Comparison of ENCODE assay signal across 8 mouse cellular contexts in the genomic region with DNA sequence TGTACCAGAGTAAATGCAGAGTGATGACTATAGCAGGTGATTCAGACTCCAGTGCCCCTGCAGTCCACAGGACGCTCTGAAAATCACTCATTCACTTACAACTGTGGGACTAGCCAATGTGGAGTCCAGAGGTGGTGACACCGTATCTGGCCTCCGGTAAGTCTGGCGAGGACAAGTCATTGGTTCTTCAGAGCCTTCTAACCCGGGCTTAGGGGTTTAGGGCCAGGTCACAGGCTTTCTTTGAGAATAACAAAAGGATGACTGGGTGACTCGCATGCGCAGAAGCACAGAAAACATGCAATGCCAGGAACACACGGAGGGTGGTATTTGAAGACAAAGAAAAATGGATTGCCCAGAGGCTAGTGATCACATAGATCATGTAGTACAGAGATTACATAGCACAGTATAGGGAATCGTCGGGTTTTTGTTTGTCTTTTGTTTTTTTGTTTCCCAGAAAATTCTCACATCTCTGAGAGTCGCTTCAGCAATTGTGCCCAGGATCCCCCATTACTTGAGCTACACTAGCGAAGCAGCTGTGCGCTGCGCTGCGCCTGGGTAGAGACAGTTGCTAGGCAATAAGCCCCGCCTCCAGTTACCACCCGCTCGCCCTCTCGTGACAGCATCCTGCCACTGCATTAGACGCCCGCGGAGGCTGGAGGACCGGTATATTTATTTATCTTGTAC. TPM values are rescaled to one million over a fixed set of nuclear protein-coding genes. Genes with fewer than 3 reads are reported as not detected.
A peak's percentile ranks its signal among the peaks of the same experiment; 100 is the strongest.
DNase-seq lines count a peak whose midpoint lies in the region; ATAC-seq and TF ChIP-seq lines count a peak whose summit lies in the region.

No protein-coding gene starts in this region.

- intact Hi-C loops in heart, postnatal 10 days (cut with DNase I), result no loop called here

- no peak overlapping the region; the same call in 1 of the 2 replicates for H3K4me3 ChIP-seq in forebrain, embryonic 11.5 days (ENCODE audit: low read depth, low read length)
- no peak overlapping the region for H3K4me3 ChIP-seq in liver, embryonic 15.5 days (replicated peaks)
- H3K4me3 ChIP-seq in neural tube, embryonic 13.5 days, result peak overlapping the region; percentile 10; the same call in 1 of the 2 replicates
- H3K4me3 ChIP-seq in stomach, postnatal 0 days (ENCODE audit: low read depth, low read length), result no peak overlapping the region

- H3K4me2 ChIP-seq in forebrain, embryonic 11.5 days (ENCODE audit: low read depth, low read length, severe bottlenecking), result peak overlapping the region; percentile 39
- no peak overlapping the region; the same call in 1 of the 2 replicates for H3K4me2 ChIP-seq in liver, embryonic 15.5 days
- peak overlapping the region; percentile 44 for H3K4me2 ChIP-seq in neural tube, embryonic 13.5 days
- H3K4me2 ChIP-seq in stomach, postnatal 0 days (replicated peaks; ENCODE audit: low read depth), result no peak overlapping the region

- H3K27me3 ChIP-seq in forebrain, embryonic 11.5 days (ENCODE audit: control insufficient read depth, insufficient read depth, low read length), result peaks cover 5% of the 10 kb centered on the region
- peaks cover 44% of the 10 kb centered on the region for H3K27me3 ChIP-seq in liver, embryonic 15.5 days
- H3K27me3 ChIP-seq in neural tube, embryonic 13.5 days, result no peaks in the 10 kb centered on the region
- no peaks in the 10 kb centered on the region for H3K27me3 ChIP-seq in stomach, postnatal 0 days (ENCODE audit: control insufficient read depth, insufficient read depth, low read length)

- peak; percentile 90 for ATAC-seq in forebrain, embryonic 11.5 days (replicated peaks; ENCODE audit: low FRiP score)
- ATAC-seq in liver, embryonic 15.5 days (ENCODE audit: insufficient read depth), result 0 out of 2 replicates have a peak, but pooled peaks have one; percentile 28
- ATAC-seq in neural tube, embryonic 13.5 days (ENCODE audit: low read depth), result peak; percentile 94
- ATAC-seq in stomach, postnatal 0 days (ENCODE audit: low FRiP score, low TSS enrichment), result peak; percentile 84

- DNase-seq in CD8-positive naive resting alpha-beta T cell, adult 2 months (ENCODE audit: low read depth in 2 of 2, low spot score in 2 of 2), result peak; percentile 32 to 58
- DNase-seq in brain, embryonic 18.5 days (ENCODE audit: low read depth, low spot score), result peak; percentile 80
- DNase-seq in forebrain, embryonic 11.5 days (ENCODE audit: low spot score), result peak; percentile 93
- peak; percentile 78 to 82 for DNase-seq in heart, postnatal 10 days
- peak; percentile 68 to 85 for DNase-seq in kidney, postnatal 36 days
- peak; percentile 87 for DNase-seq in stomach, postnatal 0 days (ENCODE audit: low spot score)

- peaks cover 2% of the 10 kb centered on the region; the same call in 1 of the 2 replicates for H3K4me1 ChIP-seq in forebrain, embryonic 11.5 days (replicated peaks; ENCODE audit: control insufficient read depth, insufficient read depth, low read length)
- 0 out of 2 replicates have a peak, but pooled peaks cover 5% of the 10 kb centered on the region for H3K4me1 ChIP-seq in liver, embryonic 15.5 days (replicated peaks)
- H3K4me1 ChIP-seq in neural tube, embryonic 13.5 days (replicated peaks), result peaks cover 11% of the 10 kb centered on the region
- no peaks in the 10 kb centered on the region for H3K4me1 ChIP-seq in stomach, postnatal 0 days (replicated peaks; ENCODE audit: control insufficient read depth, insufficient read depth)

- TF ChIP-seq EP300 in stomach, postnatal 0 days (optimal IDR thresholded peaks at IDR 0.05), result no peak

- H3K27ac ChIP-seq in forebrain, embryonic 11.5 days (ENCODE audit: low read depth, low read length), result peak overlapping the region; percentile 32; the same call in 1 of the 2 replicates
- no peak overlapping the region for H3K27ac ChIP-seq in liver, embryonic 15.5 days (replicated peaks)
- H3K27ac ChIP-seq in neural tube, embryonic 13.5 days (replicated peaks), result peak overlapping the region; percentile 86
- no peak overlapping the region for H3K27ac ChIP-seq in stomach, postnatal 0 days (replicated peaks)

- 16% methylated on average over 23 of the region's 23 CpGs for WGBS in forebrain, embryonic 11.5 days
- 21% methylated on average over 23 of the region's 23 CpGs for WGBS in liver, embryonic 15.5 days (ENCODE audit: insufficient replicate concordance)
- 12% methylated on average over 23 of the region's 23 CpGs for WGBS in neural tube, embryonic 13.5 days
- WGBS in stomach, postnatal 0 days, result 21% methylated on average over 23 of the region's 23 CpGs

- peak overlapping the region; percentile 43; the same call in 1 of the 2 replicates for H3K9ac ChIP-seq in forebrain, embryonic 11.5 days (ENCODE audit: low read length)
- H3K9ac ChIP-seq in liver, embryonic 15.5 days, result no peak overlapping the region
- H3K9ac ChIP-seq in neural tube, embryonic 13.5 days, result peak overlapping the region; percentile 41
- no peak overlapping the region for H3K9ac ChIP-seq in stomach, postnatal 0 days (ENCODE audit: low read length)

- no peaks in the 10 kb centered on the region for H3K9me3 ChIP-seq in forebrain, embryonic 11.5 days (ENCODE audit: control insufficient read depth, low read length)
- no peaks in the 10 kb centered on the region for H3K9me3 ChIP-seq in liver, embryonic 15.5 days (replicated peaks)
- no peaks in the 10 kb centered on the region for H3K9me3 ChIP-seq in neural tube, embryonic 13.5 days
- H3K9me3 ChIP-seq in stomach, postnatal 0 days (ENCODE audit: control insufficient read depth, low read length), result no peaks in the 10 kb centered on the region

- TF ChIP-seq CTCF in stomach, postnatal 0 days (IDR thresholded peaks at IDR 0.05; ENCODE audit: low read depth), result peak; percentile 76

- no peaks in the 10 kb centered on the region for H3K36me3 ChIP-seq in forebrain, embryonic 11.5 days (ENCODE audit: control insufficient read depth, insufficient read depth, low read length)
- H3K36me3 ChIP-seq in liver, embryonic 15.5 days (replicated peaks), result no peaks in the 10 kb centered on the region
- H3K36me3 ChIP-seq in neural tube, embryonic 13.5 days, result no peaks in the 10 kb centered on the region
- no peaks in the 10 kb centered on the region for H3K36me3 ChIP-seq in stomach, postnatal 0 days (ENCODE audit: control insufficient read depth, insufficient read depth, low read length)

RNA-seq across cellular contexts. Expression of gene Dmrtb1, which starts 10.2 kb away (rescaled TPM):
- polyA plus RNA-seq in forebrain, embryonic 11.5 days (2014; fragmentation: Nextera tagmentation; extraction: Ambion mirVana), result 6.0 and 7.4 TPM in 2 replicates
- total RNA-seq in heart, postnatal 10 days (2021), result not detected
- 0.08 TPM in 1 of 2 replicates, not detected in the other for polyA plus RNA-seq in liver, embryonic 15.5 days (2015; fragmentation: Nextera tagmentation; extraction: Ambion mirVana)
- 14.5 TPM in 2 replicates for polyA plus RNA-seq in neural tube, embryonic 13.5 days (2015; fragmentation: Nextera tagmentation; extraction: Ambion mirVana)
- not detected in 2 replicates for polyA plus RNA-seq in stomach, postnatal 0 days (2015; fragmentation: Nextera tagmentation; extraction: Ambion mirVana)

Comparison
In these comparisons a context has a peak if more than half of its experiments do, and no peak if none do; other contexts are left out.
1. ATAC-seq: peak in every context shown above with its lines; median percentile 94 in neural tube, embryonic 13.5 days; 90 in forebrain, embryonic 11.5 days; 84 in stomach, postnatal 0 days; 28 in liver, embryonic 15.5 days.
2. H3K27ac ChIP-seq: peak in forebrain, embryonic 11.5 days (single experiment) and neural tube, embryonic 13.5 days (single experiment); none in liver, embryonic 15.5 days (single experiment) and stomach, postnatal 0 days (single experiment).
3. H3K4me2 ChIP-seq: peak in forebrain, embryonic 11.5 days (single experiment) and neural tube, embryonic 13.5 days (single experiment); none in liver, embryonic 15.5 days (single experiment) and stomach, postnatal 0 days (single experiment).
4. H3K9ac ChIP-seq: peak in forebrain, embryonic 11.5 days (single experiment) and neural tube, embryonic 13.5 days (single experiment); none in liver, embryonic 15.5 days (single experiment) and stomach, postnatal 0 days (single experiment).
5. Peak in every context shown above with its lines, with median percentiles within 50 percentile points of each other: DNase-seq.